Mouse (Mus musculus): ENCODE measurements around the gene Neurl1a.

- TF ChIP-seq FLI1 (IDR thresholded peaks at IDR 0.05; ENCODE audit: low read length) (no peak), GATA1 (IDR thresholded peaks at IDR 0.05; ENCODE audit: borderline replicate concordance, low read length) (no peak)
Measured at GRCm38 (mm10) chr19:47263621-47264020, 85.0 kb downstream of the Neurl1a start.

Measured in megakaryocyte, embryonic 14.5 days (primary cell).